Mouse (Mus musculus): ENCODE results near the gene Ncaph2. TPM values are rescaled to one million over a fixed set of nuclear protein-coding genes. Genes with fewer than 3 reads are reported as not detected.

The Ncaph2 gene
- total RNA-seq (2023): 117 TPM

DNA sequence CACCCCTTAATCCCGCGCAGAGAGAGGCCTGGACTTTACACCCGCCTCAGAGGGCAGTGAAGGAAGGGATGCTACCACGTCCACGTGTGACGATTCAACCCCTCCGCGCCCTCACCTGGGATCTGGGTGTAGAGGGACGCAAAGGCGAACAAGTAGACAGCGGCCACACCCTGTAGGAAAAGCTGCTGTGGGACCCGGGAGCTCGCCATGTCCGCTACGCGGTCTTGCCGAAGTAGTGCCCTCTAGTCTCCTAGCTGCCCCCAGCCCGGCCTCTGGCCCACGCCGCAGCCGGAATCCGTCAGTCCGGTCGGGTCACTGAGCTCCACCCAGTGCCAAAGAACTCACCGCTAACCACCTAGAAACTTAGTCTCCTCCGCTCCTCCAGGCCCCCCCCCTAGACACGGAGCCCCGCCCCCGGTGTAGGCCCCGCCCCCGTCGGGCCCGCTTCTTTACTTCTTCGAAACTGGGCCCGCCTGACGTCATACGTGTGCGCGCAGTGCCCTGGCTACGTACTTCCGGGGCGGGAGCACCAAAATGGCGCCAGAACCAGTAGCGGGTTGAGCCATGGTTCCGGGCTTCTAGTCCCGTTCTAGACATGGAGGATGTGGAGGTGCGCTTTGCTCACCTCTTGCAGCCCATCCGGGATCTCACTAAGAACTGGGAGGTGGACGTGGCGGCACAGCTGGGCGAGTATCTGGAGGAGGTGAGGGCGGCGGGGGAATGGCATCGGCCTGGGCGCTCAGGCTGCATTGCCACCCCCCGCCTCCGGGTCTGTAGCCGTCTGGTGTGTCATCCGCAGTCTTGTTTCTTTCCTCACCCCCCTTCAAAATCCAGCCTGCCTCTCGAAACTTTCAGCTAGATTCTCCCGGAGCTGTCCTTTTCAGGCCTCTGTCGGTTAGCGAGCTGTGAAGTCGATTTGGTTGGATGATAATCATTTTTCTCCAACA, at the start of gene Ncaph2, which contains the start of gene Lmf2:
Gene Ncaph2, plus strand, starts transcription at position 479 of the 947 bp plus-strand sequence.
Gene Lmf2, minus strand, starts transcription at position 419 of the 947 bp plus-strand sequence.

DNA sequence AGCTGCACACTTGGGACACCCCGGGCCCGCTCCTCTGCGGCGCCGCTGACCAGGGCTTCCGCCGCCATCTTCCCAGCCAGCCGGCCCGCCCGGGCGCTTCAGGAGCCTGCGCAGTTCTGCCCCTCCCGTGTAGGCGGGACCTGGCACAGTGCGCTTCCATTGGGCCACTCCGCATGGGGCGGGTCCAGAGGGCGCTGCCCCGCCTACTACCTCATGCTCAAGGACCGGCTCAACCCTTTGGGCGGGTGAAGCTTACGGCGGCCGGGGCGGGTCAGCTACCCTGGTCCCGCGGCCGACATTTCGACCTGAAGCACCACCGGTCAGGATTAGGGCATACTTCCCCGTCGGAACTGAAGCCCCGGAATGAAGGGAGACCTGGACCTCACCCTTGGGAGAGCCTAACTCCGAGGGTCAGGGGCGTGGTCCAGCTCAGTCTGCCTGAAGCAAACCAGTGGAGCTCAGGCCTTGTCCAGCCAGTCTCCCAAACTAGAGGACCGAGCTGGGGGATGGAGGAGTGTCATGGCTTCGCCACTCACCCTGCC, 40.3 kb upstream of the Ncaph2 start, which contains the start of gene Sbf1:
Gene Sbf1, minus strand, starts transcription at position 122 of the 542 bp plus-strand sequence.

GRCm38 (mm10) chr15:89322670-89323522, 32.6 kb upstream of the Ncaph2 start, which contains the start of gene Adm2:
Gene Adm2, plus strand, starts transcription at chr15:89322720.

GRCm38 (mm10) chr15:89334271-89334670, 21.2 kb upstream of the Ncaph2 start, which contains the start of gene Miox:
Gene Miox, plus strand, starts transcription at chr15:89334398.

DNA sequence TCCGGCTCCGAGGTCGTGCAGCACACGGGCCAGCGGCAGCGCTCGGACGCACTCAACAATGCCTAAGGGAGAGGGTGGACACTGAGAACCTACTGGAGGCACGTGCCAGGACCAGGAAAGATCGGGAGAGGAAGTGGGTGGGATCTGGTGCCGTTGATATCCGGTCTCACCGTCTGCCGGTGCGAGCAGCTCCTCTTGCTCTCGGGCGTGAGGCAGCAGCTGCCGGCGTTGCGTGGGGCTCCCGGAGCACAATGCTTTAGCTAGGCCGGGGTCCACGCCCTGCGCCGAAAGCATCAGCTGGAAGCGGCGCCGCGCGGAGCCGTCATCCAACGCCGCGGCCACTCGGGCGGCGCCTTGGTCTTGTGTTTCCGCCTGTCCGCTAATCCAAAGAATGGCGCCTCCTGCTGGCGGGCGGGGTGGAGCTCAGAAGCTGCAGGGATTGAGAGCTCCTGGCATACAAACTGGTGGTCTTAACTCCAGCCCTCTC, 18.3 kb downstream of the Ncaph2 start, which contains the start of gene Sco2:
Gene Sco2, minus strand, starts transcription at position 85 of the 487 bp plus-strand sequence.

GRCm38 (mm10) chr15:89376957-89377356, 21.4 kb downstream of the Ncaph2 start, which contains the start of gene Tymp:
Gene Tymp, minus strand, starts transcription at chr15:89377039.

DNA sequence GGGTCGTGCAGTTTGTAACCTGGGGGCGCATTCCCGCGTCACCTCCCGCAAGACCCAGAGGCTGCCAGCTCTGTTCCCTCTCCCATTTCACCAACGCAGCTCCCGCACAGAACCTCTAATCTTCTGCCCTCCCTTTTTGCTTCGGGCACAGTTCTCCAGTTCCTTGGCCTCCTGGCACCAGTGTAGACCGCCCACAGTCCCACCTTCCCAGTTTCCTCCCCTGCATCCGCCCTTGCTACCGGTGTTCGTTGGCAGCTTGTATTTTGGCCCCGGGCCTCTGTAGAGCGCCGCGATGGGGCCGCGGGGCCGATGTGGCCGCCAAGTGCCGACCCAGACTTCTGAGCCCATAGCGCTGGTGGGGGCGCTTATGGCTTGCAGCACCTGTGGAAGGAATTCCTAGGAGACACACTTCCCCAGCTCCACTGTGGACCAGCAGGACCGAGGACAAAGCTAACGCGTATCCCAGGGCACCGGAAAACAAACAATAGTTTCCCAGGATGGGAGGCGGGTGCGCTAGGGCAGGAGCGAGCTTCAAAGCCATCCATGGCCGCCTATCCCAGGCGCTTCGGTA, 23.4 kb downstream of the Ncaph2 start, which contains the start of gene Odf3b:
Gene Odf3b, minus strand, starts transcription at position 452 of the 571 bp plus-strand sequence.

DNA sequence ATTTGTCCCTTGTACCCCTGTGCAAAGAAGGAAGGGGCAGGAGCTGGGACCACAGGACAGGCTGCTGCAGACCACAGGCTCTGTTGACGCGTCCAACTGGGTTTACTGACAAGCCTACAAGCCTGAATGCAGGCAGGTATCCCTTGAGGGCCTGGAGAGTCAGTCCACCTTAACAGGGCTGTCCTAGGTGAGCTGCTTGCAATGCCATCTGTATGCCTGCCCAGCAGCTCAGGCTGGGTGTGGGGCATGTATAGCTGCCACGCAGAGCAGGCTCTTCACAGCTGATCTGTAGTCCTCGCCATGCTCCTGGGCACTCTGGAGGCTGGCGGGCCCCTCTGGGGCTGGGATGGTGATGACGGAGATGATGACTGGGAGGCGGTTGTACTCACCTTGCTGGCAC, 29.1 kb downstream of the Ncaph2 start, which contains the start of gene Klhdc7b:
Gene Klhdc7b, plus strand, starts transcription at position 301 of the 400 bp plus-strand sequence.

GRCm38 (mm10) chr15:89410118-89410517, 54.6 kb downstream of the Ncaph2 start, which contains the start of gene Syce3:
Gene Syce3, minus strand, starts transcription at chr15:89410503.

Other genes starting within 250 kb of the Ncaph2 start
- 33.7 TPM for gene Tubgcp6, start 232.6 kb upstream of the Ncaph2 start, total RNA-seq (2023)
- 13.4 TPM for gene Hdac10, start 227.0 kb upstream of the Ncaph2 start, total RNA-seq (2023)
- 0.37 TPM for gene Mapk12, start 215.0 kb upstream of the Ncaph2 start, total RNA-seq (2023)
- gene Mapk11, start 206.1 kb upstream of the Ncaph2 start, total RNA-seq (2023): 7.1 TPM
- gene Plxnb2, start 174.9 kb upstream of the Ncaph2 start, total RNA-seq (2023): 1.8 TPM
- 24.3 TPM for gene Dennd6b, start 159.2 kb upstream of the Ncaph2 start, total RNA-seq (2023)
- 38.3 TPM for gene Ppp6r2, start 144.2 kb upstream of the Ncaph2 start, total RNA-seq (2023)
- 424 TPM for gene Sbf1, start 40.4 kb upstream of the Ncaph2 start, total RNA-seq (2023)
- not detected for gene Adm2, start 33.0 kb upstream of the Ncaph2 start, total RNA-seq (2023)
- gene Miox, start 21.3 kb upstream of the Ncaph2 start, total RNA-seq (2023): not detected
- gene Lmf2, start 60 bp upstream of the Ncaph2 start, total RNA-seq (2023): 33.6 TPM
- 17.8 TPM for gene Sco2, start 18.1 kb downstream of the Ncaph2 start, total RNA-seq (2023)
- 0.49 TPM for gene Tymp, start 21.3 kb downstream of the Ncaph2 start, total RNA-seq (2023)
- not detected for gene Odf3b, start 23.6 kb downstream of the Ncaph2 start, total RNA-seq (2023)
- gene Klhdc7b, start 29.2 kb downstream of the Ncaph2 start, total RNA-seq (2023): not detected
- not detected for gene Syce3, start 54.8 kb downstream of the Ncaph2 start, total RNA-seq (2023)
- 8.1 TPM for gene Cpt1b, start 70.1 kb downstream of the Ncaph2 start, total RNA-seq (2023)
- 12.1 TPM for gene C730034F03Rik, start 73.9 kb downstream of the Ncaph2 start, total RNA-seq (2023)
- not detected for gene Gm44502, start 74.0 kb downstream of the Ncaph2 start, total RNA-seq (2023)
- gene Chkb, start 74.2 kb downstream of the Ncaph2 start, total RNA-seq (2023): 220 TPM
- gene Mapk8ip2, start 98.2 kb downstream of the Ncaph2 start, total RNA-seq (2023): not detected
- 13.4 TPM for gene Arsa, start 121.7 kb downstream of the Ncaph2 start, total RNA-seq (2023)
- 0.43 TPM for gene Shank3, start 143.9 kb downstream of the Ncaph2 start, total RNA-seq (2023)
- not detected for gene Acr, start 212.6 kb downstream of the Ncaph2 start, total RNA-seq (2023)
- gene Rabl2, start 236.2 kb downstream of the Ncaph2 start, total RNA-seq (2023): 1.1 TPM

Measured in CD8-positive naive resting alpha-beta T cell, adult 57 days (primary cell).